Mouse (Mus musculus): ENCODE results near the gene Wdr11. TPM values are rescaled to one million over a fixed set of nuclear protein-coding genes. Genes with fewer than 3 reads are reported as not detected.

The Wdr11 gene
- polyA plus RNA-seq, 1 experiment from 2014 or later: 30.1 TPM

- ATAC-seq (replicated peaks; ENCODE audit: low FRiP score) (no peak), DNase-seq (ENCODE audit: low spot score) (no peak)
- Histone ChIP-seq H3K4me1 (replicated peaks; ENCODE audit: control insufficient read depth, insufficient read depth, low read length) (no peaks in the 10 kb centered on the region; the same call in 1 of the 2 replicates), H3K4me3 (ENCODE audit: low read depth, low read length) (no peak overlapping the region), H3K36me3 (ENCODE audit: control insufficient read depth, insufficient read depth, low read length) (no peaks in the 10 kb centered on the region), H3K27ac (ENCODE audit: low read depth, low read length) (no peak overlapping the region), H3K4me2 (no peak overlapping the region), H3K27me3 (replicated peaks; ENCODE audit: control insufficient read depth, insufficient read depth, low read length) (no peaks in the 10 kb centered on the region), H3K9me3 (ENCODE audit: control insufficient read depth, low read length) (no peaks in the 10 kb centered on the region), H3K9ac (ENCODE audit: low read depth, low read length) (no peak overlapping the region)
- WGBS: 73% methylated on average over 18 of the region's 18 CpGs
Observed at GRCm38 (mm10) chr7:129671675-129672651, 80.3 kb downstream of the Wdr11 start.

- 83% methylated on average over 9 of the region's 9 CpGs for WGBS
- DNase-seq (ENCODE audit: low spot score): no peak
- H3K36me3 ChIP-seq (ENCODE audit: control insufficient read depth, insufficient read depth, low read length): no peaks in the 10 kb centered on the region
- H3K4me1 ChIP-seq (replicated peaks; ENCODE audit: control insufficient read depth, insufficient read depth, low read length): no peaks in the 10 kb centered on the region; the same call in 1 of the 2 replicates
- H3K27ac ChIP-seq (ENCODE audit: low read depth, low read length): no peak overlapping the region
- H3K4me2 ChIP-seq: no peak overlapping the region
- no peaks in the 10 kb centered on the region for H3K9me3 ChIP-seq (ENCODE audit: control insufficient read depth, low read length)
- no peak for ATAC-seq (replicated peaks; ENCODE audit: low FRiP score)
- no peak overlapping the region for H3K9ac ChIP-seq (ENCODE audit: low read depth, low read length)
- no peak overlapping the region for H3K4me3 ChIP-seq (ENCODE audit: low read depth, low read length)
- H3K27me3 ChIP-seq (replicated peaks; ENCODE audit: control insufficient read depth, insufficient read depth, low read length): no peaks in the 10 kb centered on the region
Observed at GRCm38 (mm10) chr7:129673776-129674175, 82.1 kb downstream of the Wdr11 start.

- DNase-seq (ENCODE audit: low spot score) (no peak), ATAC-seq (replicated peaks; ENCODE audit: low FRiP score) (no peak)
- Histone ChIP-seq H3K4me1 (replicated peaks; ENCODE audit: control insufficient read depth, insufficient read depth, low read length) (no peaks in the 10 kb centered on the region; the same call in 1 of the 2 replicates), H3K27me3 (replicated peaks; ENCODE audit: control insufficient read depth, insufficient read depth, low read length) (no peaks in the 10 kb centered on the region), H3K4me3 (ENCODE audit: low read depth, low read length) (no peak overlapping the region), H3K36me3 (ENCODE audit: control insufficient read depth, insufficient read depth, low read length) (no peaks in the 10 kb centered on the region), H3K9ac (ENCODE audit: low read depth, low read length) (no peak overlapping the region), H3K4me2 (no peak overlapping the region), H3K9me3 (ENCODE audit: control insufficient read depth, low read length) (no peaks in the 10 kb centered on the region), H3K27ac (ENCODE audit: low read depth, low read length) (no peak overlapping the region)
- 79% methylated on average over 4 of the region's 4 CpGs for WGBS
Observed at GRCm38 (mm10) chr7:129674558-129674957, 82.9 kb downstream of the Wdr11 start.

- H3K27ac ChIP-seq (ENCODE audit: low read depth, low read length): no peak overlapping the region
- WGBS: 84% methylated on average over 6 of the region's 6 CpGs
- DNase-seq (ENCODE audit: low spot score) (no peak), ATAC-seq (replicated peaks; ENCODE audit: low FRiP score) (no peak)
- H3K9me3 ChIP-seq (ENCODE audit: control insufficient read depth, low read length): no peaks in the 10 kb centered on the region
- H3K36me3 ChIP-seq (ENCODE audit: control insufficient read depth, insufficient read depth, low read length): no peaks in the 10 kb centered on the region
- H3K4me2 ChIP-seq: no peak overlapping the region
- no peak overlapping the region for H3K4me3 ChIP-seq (ENCODE audit: low read depth, low read length)
- H3K4me1 ChIP-seq (replicated peaks; ENCODE audit: control insufficient read depth, insufficient read depth, low read length): no peaks in the 10 kb centered on the region; the same call in 1 of the 2 replicates
- H3K27me3 ChIP-seq (replicated peaks; ENCODE audit: control insufficient read depth, insufficient read depth, low read length): no peaks in the 10 kb centered on the region
- H3K9ac ChIP-seq (ENCODE audit: low read depth, low read length): no peak overlapping the region
Observed at GRCm38 (mm10) chr7:129675852-129676251, 84.2 kb downstream of the Wdr11 start.

GRCm38 (mm10) chr7:129677141-129677540 is 85.5 kb downstream of the Wdr11 start:
- H3K4me1 ChIP-seq (replicated peaks; ENCODE audit: control insufficient read depth, insufficient read depth, low read length): no peaks in the 10 kb centered on the region
- 71% methylated on average over 4 of the region's 4 CpGs for WGBS
- H3K9me3 ChIP-seq (ENCODE audit: control insufficient read depth, low read length): no peaks in the 10 kb centered on the region
- no peaks in the 10 kb centered on the region for H3K27me3 ChIP-seq (replicated peaks; ENCODE audit: control insufficient read depth, insufficient read depth, low read length)
- no peak overlapping the region for H3K4me3 ChIP-seq (ENCODE audit: low read depth, low read length)
- no peak overlapping the region for H3K4me2 ChIP-seq
- H3K9ac ChIP-seq (ENCODE audit: low read depth, low read length): no peak overlapping the region
- DNase-seq (ENCODE audit: low spot score) (no peak), ATAC-seq (replicated peaks; ENCODE audit: low FRiP score) (no peak)
- no peak overlapping the region for H3K27ac ChIP-seq (ENCODE audit: low read depth, low read length)
- H3K36me3 ChIP-seq (ENCODE audit: control insufficient read depth, insufficient read depth, low read length): no peaks in the 10 kb centered on the region

GRCm38 (mm10) chr7:129678431-129678830 is 86.8 kb downstream of the Wdr11 start:
- 57% methylated on average over 8 of the region's 8 CpGs for WGBS
- ATAC-seq (replicated peaks; ENCODE audit: low FRiP score) (no peak), DNase-seq (ENCODE audit: low spot score) (no peak)
- Histone ChIP-seq H3K36me3 (ENCODE audit: control insufficient read depth, insufficient read depth, low read length) (no peaks in the 10 kb centered on the region), H3K27me3 (replicated peaks; ENCODE audit: control insufficient read depth, insufficient read depth, low read length) (no peaks in the 10 kb centered on the region), H3K4me1 (replicated peaks; ENCODE audit: control insufficient read depth, insufficient read depth, low read length) (no peaks in the 10 kb centered on the region), H3K27ac (ENCODE audit: low read depth, low read length) (no peak overlapping the region), H3K4me3 (ENCODE audit: low read depth, low read length) (no peak overlapping the region), H3K9ac (ENCODE audit: low read depth, low read length) (no peak overlapping the region), H3K4me2 (no peak overlapping the region), H3K9me3 (ENCODE audit: control insufficient read depth, low read length) (no peaks in the 10 kb centered on the region)

- 73% methylated on average over 8 of the region's 8 CpGs for WGBS
- H3K9me3 ChIP-seq (ENCODE audit: control insufficient read depth, low read length): no peaks in the 10 kb centered on the region
- no peak for ATAC-seq (replicated peaks; ENCODE audit: low FRiP score)
- H3K4me1 ChIP-seq (replicated peaks; ENCODE audit: control insufficient read depth, insufficient read depth, low read length): no peaks in the 10 kb centered on the region
- H3K4me3 ChIP-seq (ENCODE audit: low read depth, low read length): no peak overlapping the region
- no peak for DNase-seq (ENCODE audit: low spot score)
- H3K4me2 ChIP-seq: no peak overlapping the region
- no peak overlapping the region for H3K27ac ChIP-seq (ENCODE audit: low read depth, low read length)
- H3K36me3 ChIP-seq (ENCODE audit: control insufficient read depth, insufficient read depth, low read length): no peaks in the 10 kb centered on the region
- no peaks in the 10 kb centered on the region for H3K27me3 ChIP-seq (replicated peaks; ENCODE audit: control insufficient read depth, insufficient read depth, low read length)
- H3K9ac ChIP-seq (ENCODE audit: low read depth, low read length): no peak overlapping the region
Observed at GRCm38 (mm10) chr7:129678972-129679371, 87.3 kb downstream of the Wdr11 start.

GRCm38 (mm10) chr7:129680534-129681210 is 89.0 kb downstream of the Wdr11 start:
- H3K4me2 ChIP-seq: no peak overlapping the region
- no peaks in the 10 kb centered on the region for H3K36me3 ChIP-seq (ENCODE audit: control insufficient read depth, insufficient read depth, low read length)
- no peak overlapping the region for H3K27ac ChIP-seq (ENCODE audit: low read depth, low read length)
- DNase-seq (ENCODE audit: low spot score): no peak
- no peak overlapping the region for H3K4me3 ChIP-seq (ENCODE audit: low read depth, low read length)
- ATAC-seq (replicated peaks; ENCODE audit: low FRiP score): no peak
- no peaks in the 10 kb centered on the region for H3K27me3 ChIP-seq (replicated peaks; ENCODE audit: control insufficient read depth, insufficient read depth, low read length)
- 54% methylated on average over 10 of the region's 10 CpGs for WGBS
- no peaks in the 10 kb centered on the region for H3K9me3 ChIP-seq (ENCODE audit: control insufficient read depth, low read length)
- no peaks in the 10 kb centered on the region for H3K4me1 ChIP-seq (replicated peaks; ENCODE audit: control insufficient read depth, insufficient read depth, low read length)
- H3K9ac ChIP-seq (ENCODE audit: low read depth, low read length): no peak overlapping the region

Data from liver, embryonic 11.5 days (tissue).